Mouse (Mus musculus): Measurements from ENCODE around the gene Gpcpd1.

DNA sequence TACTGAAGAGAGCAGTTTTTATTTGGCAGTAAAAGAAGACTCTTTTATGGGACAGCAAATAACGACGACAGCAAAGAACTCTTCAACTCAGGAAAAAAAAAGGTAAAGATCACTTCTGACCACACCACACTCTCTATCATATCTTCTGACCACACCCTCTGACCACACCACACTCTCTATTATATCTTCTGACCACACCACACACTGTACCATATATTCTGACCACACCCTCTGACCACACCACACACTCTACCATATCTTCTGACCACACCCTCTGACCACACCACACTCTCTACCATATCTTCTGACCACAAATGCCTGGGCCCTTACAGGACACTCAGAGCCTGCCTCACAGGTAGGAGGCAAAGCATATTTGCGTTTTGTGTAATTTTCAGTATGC is 106.0 kb downstream of the Gpcpd1 start:
- no peak for TF ChIP-seq CTCF (conservative IDR thresholded peaks at IDR 0.05; ENCODE audit: low read length)
- TF ChIP-seq NANOG (IDR thresholded peaks at IDR 0.05; ENCODE audit: borderline replicate concordance, low read length): no peak
